Mouse (Mus musculus): Measurements from ENCODE around the gene Creb5.

GRCm38 (mm10) chr6:53713152-53713551 is 426.1 kb downstream of the Creb5 start:
- TF ChIP-seq ZC3H11A (IDR thresholded peaks at IDR 0.05; ENCODE audit: borderline replicate concordance, low read depth, low read length) (no peak), CHD2 (IDR thresholded peaks at IDR 0.05; ENCODE audit: low read depth, low read length) (no peak), MAFK (IDR thresholded peaks at IDR 0.05; ENCODE audit: insufficient read depth, low read depth, low read length) (no peak)
